Mouse (Mus musculus): ENCODE results near the gene Draxin.

Gene Draxin

GRCm38 (mm10) chr4:148084261-148084714, 46.2 kb downstream of the Draxin start:
- DNase-seq (ENCODE audit: low read depth, low spot score) = no peak

GRCm38 (mm10) chr4:148083176-148083899, 47.2 kb downstream of the Draxin start:
- DNase-seq (ENCODE audit: low read depth, low spot score) = no peak

GRCm38 (mm10) chr4:148082257-148083044, 48.0 kb downstream of the Draxin start:
- DNase-seq (ENCODE audit: low read depth, low spot score) = peak; percentile 67

DNA sequence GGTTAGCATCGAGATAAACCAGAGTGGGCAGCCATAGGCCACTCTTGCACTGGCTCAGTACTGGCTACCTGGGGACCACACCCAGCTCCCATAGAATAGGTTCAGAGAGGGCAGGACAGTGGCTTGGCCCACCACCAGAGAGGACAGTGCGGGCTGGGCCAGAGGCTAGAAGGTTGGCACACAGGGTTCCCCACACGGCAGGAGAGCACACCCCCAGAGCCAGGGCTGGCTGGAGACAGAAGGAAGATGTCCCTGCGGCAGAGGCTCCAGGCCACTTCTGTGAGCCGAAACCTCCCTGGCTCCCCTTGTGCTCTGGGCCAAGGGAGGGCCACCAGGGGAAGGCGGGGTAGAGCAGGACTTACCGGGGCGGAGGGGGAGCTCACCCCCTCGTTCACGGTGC, 49.3 kb downstream of the Draxin start:
- no peak for DNase-seq (ENCODE audit: low read depth, low spot score)

DNA sequence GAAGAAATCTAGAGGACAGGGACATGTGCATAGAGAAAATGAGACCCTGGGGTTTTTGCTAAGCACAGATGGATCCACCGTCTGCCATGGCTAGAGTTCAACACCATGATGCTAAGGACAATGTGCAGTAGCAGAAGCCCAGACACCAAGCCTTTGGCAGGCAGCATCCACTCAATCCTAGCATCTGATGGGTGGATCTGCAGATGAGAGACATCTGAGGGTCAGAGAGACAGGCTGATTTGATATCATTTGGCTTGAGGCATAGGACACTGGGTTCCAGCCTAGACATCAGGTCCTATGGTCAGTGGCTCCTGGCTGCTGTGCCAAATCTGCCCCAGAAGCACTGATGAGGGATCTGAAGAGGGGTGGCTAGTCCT, 49.9 kb downstream of the Draxin start:
- no peak for DNase-seq (ENCODE audit: low read depth, low spot score)

DNA sequence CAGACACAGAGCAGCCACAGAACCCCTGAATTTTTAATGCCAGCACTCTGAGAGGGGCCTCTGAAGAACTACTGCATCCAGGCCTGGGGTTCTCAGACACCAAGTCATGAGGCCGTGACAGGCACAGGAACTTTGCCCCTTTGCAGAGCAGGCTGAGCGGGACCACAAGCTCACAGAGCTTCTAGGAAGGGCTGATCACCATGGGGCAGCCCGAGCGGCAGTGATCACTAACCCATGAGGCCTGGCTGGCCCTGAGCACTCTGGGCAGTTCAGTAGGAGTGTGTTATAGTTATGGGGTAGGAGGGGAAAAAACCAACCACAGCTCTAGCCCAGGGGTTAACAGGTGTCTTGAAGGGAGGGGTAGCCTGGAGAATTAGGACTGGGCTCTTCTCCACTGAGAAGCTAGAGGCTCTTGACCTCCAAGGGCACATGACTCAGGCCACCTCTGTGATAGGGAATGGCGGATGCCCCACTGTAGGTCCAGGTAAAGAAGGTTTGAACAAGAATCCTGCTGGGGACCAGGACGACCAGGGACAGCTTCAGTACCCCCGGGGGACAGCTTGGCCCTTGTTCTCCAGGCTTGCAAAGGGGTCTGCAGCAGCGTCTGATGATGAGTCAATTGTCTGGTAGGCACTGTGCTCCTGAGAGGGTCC, 50.4 kb downstream of the Draxin start:
- no peak for DNase-seq (ENCODE audit: low read depth, low spot score)

GRCm38 (mm10) chr4:148079212-148079611, 51.3 kb downstream of the Draxin start:
- DNase-seq (ENCODE audit: low read depth, low spot score) = no peak

GRCm38 (mm10) chr4:148075881-148076280, 54.6 kb downstream of the Draxin start:
- no peak for DNase-seq (ENCODE audit: low read depth, low spot score)

- DNase-seq (ENCODE audit: low read depth, low spot score) = peak; percentile 80
Measured at GRCm38 (mm10) chr4:148075259-148075658, 55.2 kb downstream of the Draxin start.

- peak; percentile 71 for DNase-seq (ENCODE audit: low read depth, low spot score)
Measured at GRCm38 (mm10) chr4:148074521-148075189, 55.8 kb downstream of the Draxin start.

- no peak for DNase-seq (ENCODE audit: low read depth, low spot score)
Measured at GRCm38 (mm10) chr4:148071508-148071907, 59.0 kb downstream of the Draxin start.

- DNase-seq (ENCODE audit: low read depth, low spot score) = peak; percentile 25
Measured at GRCm38 (mm10) chr4:148069602-148070218, 60.8 kb downstream of the Draxin start.

DNA sequence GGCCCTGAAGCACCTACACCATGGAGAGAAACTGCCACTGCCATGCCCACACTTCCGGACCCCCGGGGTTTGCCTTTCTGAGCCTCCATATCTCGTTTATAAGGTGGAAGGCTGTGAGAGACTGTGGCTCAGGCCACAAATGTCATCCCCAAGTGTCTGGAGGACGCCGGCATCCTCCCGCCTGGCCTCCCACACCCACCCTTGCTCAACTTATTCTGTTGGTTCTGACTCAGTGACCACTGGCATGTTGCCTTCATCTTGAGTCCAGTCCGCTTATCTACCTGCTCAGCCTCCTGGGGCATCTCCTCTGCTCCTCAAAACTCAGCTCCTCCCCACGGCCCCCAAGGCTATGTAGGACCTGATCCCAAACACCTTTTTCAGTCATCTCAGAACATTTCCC, 63.2 kb downstream of the Draxin start:
- no peak for DNase-seq (ENCODE audit: low read depth, low spot score)

DNA sequence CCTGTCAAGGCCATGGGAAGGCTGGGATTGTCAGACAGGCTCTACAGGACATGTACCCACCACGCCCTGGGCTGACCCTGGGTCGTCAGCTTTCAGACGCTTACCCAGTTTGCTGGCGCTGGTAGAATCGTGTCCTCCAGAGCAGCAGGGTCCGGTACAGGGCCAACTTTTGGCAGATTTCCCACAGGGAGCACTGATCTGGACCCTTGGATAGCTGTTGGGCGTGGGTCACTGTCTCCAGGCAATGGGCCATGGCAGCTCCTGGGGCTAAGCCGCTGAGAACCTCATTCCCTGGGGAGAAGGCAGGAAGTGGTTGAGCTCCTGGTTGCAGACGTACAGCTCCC, 64.1 kb downstream of the Draxin start:
- DNase-seq (ENCODE audit: low read depth, low spot score) = no peak

DNA sequence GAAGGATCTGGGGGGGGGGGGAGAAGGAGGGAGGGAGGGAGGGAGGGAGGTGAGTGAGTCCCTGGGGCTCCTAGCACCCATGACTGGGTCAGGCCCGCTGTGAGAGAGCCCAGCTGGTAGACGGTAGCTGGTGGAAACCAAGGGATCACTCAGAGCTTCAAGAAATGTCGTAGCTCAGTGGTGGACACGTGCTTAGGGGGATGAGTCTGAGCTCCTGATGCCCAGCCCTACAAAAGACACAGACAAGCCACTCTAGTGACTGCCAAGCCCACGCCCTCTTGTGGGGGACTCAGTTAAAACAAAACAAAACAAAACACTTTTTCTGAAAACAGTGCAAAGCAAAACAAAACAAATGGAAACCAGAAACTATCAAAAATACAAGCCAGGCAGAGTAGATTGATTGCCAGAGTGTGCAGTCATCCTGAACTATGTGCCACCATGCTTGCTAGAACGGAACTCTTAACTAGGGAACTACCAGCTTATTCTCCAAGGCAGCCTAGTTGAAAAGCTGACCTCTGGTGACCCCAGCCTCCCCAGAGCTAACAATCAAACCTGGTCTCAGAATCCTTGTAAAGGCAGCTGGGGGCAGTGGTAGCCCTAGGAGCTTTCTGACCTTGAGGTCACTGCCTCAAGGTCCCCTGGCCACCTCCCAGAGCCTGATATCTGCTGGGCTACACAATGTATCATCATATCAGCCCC, 64.6 kb downstream of the Draxin start:
- peak; percentile 40 for DNase-seq (ENCODE audit: low read depth, low spot score)

GRCm38 (mm10) chr4:148061086-148061480, 69.4 kb downstream of the Draxin start:
- no peak for DNase-seq (ENCODE audit: low read depth, low spot score)

GRCm38 (mm10) chr4:148060120-148061085, 70.1 kb downstream of the Draxin start:
- DNase-seq (ENCODE audit: low read depth, low spot score) = peak; percentile 29

GRCm38 (mm10) chr4:148058993-148059392, 71.5 kb downstream of the Draxin start:
- no peak for DNase-seq (ENCODE audit: low read depth, low spot score)

DNA sequence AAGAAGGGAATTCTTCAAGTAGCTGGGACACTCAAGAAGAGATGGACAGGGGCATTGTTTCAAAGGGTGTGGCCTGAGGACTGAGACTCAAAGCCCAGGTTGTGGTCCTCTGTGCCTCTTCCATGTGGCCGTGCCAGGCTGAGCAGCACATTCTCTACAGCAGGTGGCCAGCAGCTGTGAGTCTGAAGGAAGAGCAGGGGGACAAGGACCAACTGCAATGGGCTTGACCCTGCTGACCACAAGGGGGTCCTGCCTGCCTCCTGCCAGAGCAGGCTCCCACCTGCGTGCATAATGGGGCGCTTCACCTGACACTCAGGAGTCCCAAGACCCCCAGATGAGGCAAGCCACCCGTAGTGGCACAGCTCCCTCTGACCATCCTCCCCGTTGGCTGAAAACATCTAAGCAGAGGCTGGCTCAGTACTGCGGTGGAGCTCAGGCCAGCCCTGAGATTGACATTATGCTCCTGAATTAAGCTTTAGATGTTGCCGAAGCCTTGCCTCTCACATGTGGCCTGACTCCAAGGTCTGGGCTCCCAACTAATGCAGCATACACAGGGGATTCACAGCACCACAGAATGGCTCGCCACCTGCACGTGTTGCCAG, 72.2 kb downstream of the Draxin start:
- no peak for DNase-seq (ENCODE audit: low read depth, low spot score)
